Mouse (Mus musculus) inflammation-experienced regulatory T-cells, adult 16 weeks (primary cell): ENCODE results near the gene Ccdc183. TPM values are rescaled to one million over a fixed set of nuclear protein-coding genes. Genes with fewer than 3 reads are reported as not detected.

Experiments
- polyA plus RNA-seq: library from polyadenylated mRNA; unstranded; fragments of 100-300 nt; shearing (Covaris generic); gene quantifications from one replicate; pipeline ENCODE4 v1.2.1, GENCODE M21; 2017

Ccdc183 gene
- not detected for polyA plus RNA-seq

GRCm38 (mm10) chr2:25617578-25617977 is at the start of gene Ccdc183:
TSS of gene Ccdc183 (minus strand) at chr2:25617678.

GRCm38 (mm10) chr2:25657652-25658051 is 40.2 kb upstream of the Ccdc183 start, which contains the start of gene Lcn5:
TSS of gene Lcn5 (plus strand) at chr2:25657952.

GRCm38 (mm10) chr2:25652902-25653301 is 35.4 kb upstream of the Ccdc183 start, which contains the start of gene Lcn8:
TSS of gene Lcn8 (plus strand) at chr2:25653120.

GRCm38 (mm10) chr2:25627811-25628210 is 10.3 kb upstream of the Ccdc183 start, which contains the start of gene Fcna:
TSS of gene Fcna (minus strand) at chr2:25628030.

GRCm38 (mm10) chr2:25621229-25622200 is 4.0 kb upstream of the Ccdc183 start, which contains the start of gene Tmem141:
TSS of gene Tmem141 (minus strand) at chr2:25622005.

GRCm38 (mm10) chr2:25607761-25608622 is 9.5 kb downstream of the Ccdc183 start, which contains the start of gene Rabl6:
TSS of gene Rabl6 (minus strand) at chr2:25608521.

GRCm38 (mm10) chr2:25581294-25581864 is 36.1 kb downstream of the Ccdc183 start, which contains the start of gene Ajm1:
TSS of gene Ajm1 (minus strand) at chr2:25581757.

GRCm38 (mm10) chr2:25574579-25575431 is 42.7 kb downstream of the Ccdc183 start, which contains the start of the genes Mamdc4 and Phpt1:
TSS of gene Mamdc4 (minus strand) at chr2:25574845.
TSS of gene Phpt1 (minus strand) at chr2:25575224.

Other genes starting within 250 kb of the Ccdc183 start
- 1.2 TPM for gene Sapcd2, start 245.4 kb downstream of the Ccdc183 start, polyA plus RNA-seq
- gene Entpd2, start 221.8 kb downstream of the Ccdc183 start, polyA plus RNA-seq, result not detected
- 3.4 TPM for gene Npdc1, start 218.3 kb downstream of the Ccdc183 start, polyA plus RNA-seq
- 10.9 TPM for gene Fut7, start 194.4 kb downstream of the Ccdc183 start, polyA plus RNA-seq
- 30.7 TPM for gene Abca2, start 189.0 kb downstream of the Ccdc183 start, polyA plus RNA-seq
- gene Clic3, start 160.8 kb downstream of the Ccdc183 start, polyA plus RNA-seq, result 3.9 TPM
- 100 TPM for gene Paxx, start 156.6 kb downstream of the Ccdc183 start, polyA plus RNA-seq
- gene Ptgds, start 147.6 kb downstream of the Ccdc183 start, polyA plus RNA-seq, result not detected
- gene Lcn12, start 123.8 kb downstream of the Ccdc183 start, polyA plus RNA-seq, result not detected
- gene Fbxw5, start 116.9 kb downstream of the Ccdc183 start, polyA plus RNA-seq, result 130 TPM
- gene C8g, start 116.0 kb downstream of the Ccdc183 start, polyA plus RNA-seq, result 10.9 TPM
- gene Traf2, start 70.7 kb downstream of the Ccdc183 start, polyA plus RNA-seq, result 124 TPM
- gene Edf1, start 59.8 kb downstream of the Ccdc183 start, polyA plus RNA-seq, result 318 TPM
- gene Mamdc4, start 42.8 kb downstream of the Ccdc183 start, polyA plus RNA-seq, result 0.45 TPM
- 73.4 TPM for gene Phpt1, start 42.5 kb downstream of the Ccdc183 start, polyA plus RNA-seq
- gene Ajm1, start 35.9 kb downstream of the Ccdc183 start, polyA plus RNA-seq, result not detected
- 17.8 TPM for gene Rabl6, start 9.2 kb downstream of the Ccdc183 start, polyA plus RNA-seq
- gene Tmem141, start 4.3 kb upstream of the Ccdc183 start, polyA plus RNA-seq, result 1.0 TPM
- gene Fcna, start 10.4 kb upstream of the Ccdc183 start, polyA plus RNA-seq, result 16.4 TPM
- gene Lcn8, start 35.4 kb upstream of the Ccdc183 start, polyA plus RNA-seq, result not detected
- not detected for gene Lcn5, start 40.3 kb upstream of the Ccdc183 start, polyA plus RNA-seq
- not detected for gene Lcn6, start 59.1 kb upstream of the Ccdc183 start, polyA plus RNA-seq
- 0.62 TPM for gene Lcn10, start 65.0 kb upstream of the Ccdc183 start, polyA plus RNA-seq
- gene Obp2a, start 82.4 kb upstream of the Ccdc183 start, polyA plus RNA-seq, result not detected
- gene Bmyc, start 89.1 kb upstream of the Ccdc183 start, polyA plus RNA-seq, result 179 TPM
- not detected for gene Obp2b, start 119.3 kb upstream of the Ccdc183 start, polyA plus RNA-seq
- gene Lcn3, start 147.9 kb upstream of the Ccdc183 start, polyA plus RNA-seq, result not detected
- not detected for gene Lcn11, start 159.3 kb upstream of the Ccdc183 start, polyA plus RNA-seq
- gene Gm13539, start 164.6 kb upstream of the Ccdc183 start, polyA plus RNA-seq, result not detected
- gene Glt6d1, start 198.2 kb upstream of the Ccdc183 start, polyA plus RNA-seq, result not detected
- gene Lcn9, start 205.5 kb upstream of the Ccdc183 start, polyA plus RNA-seq, result not detected
- gene Sohlh1, start 229.6 kb upstream of the Ccdc183 start, polyA plus RNA-seq, result 0.52 TPM
- 0.72 TPM for gene Kcnt1, start 246.1 kb upstream of the Ccdc183 start, polyA plus RNA-seq